Mouse (Mus musculus): ENCODE results near the gene Slc22a18. TPM values are rescaled to one million over a fixed set of nuclear protein-coding genes. Genes with fewer than 3 reads are reported as not detected.

Slc22a18 gene
- 0.52 and 0.85 TPM in 2 replicates for polyA plus RNA-seq (2016; fragmentation: Nextera tagmentation; extraction: Ambion mirVana)

GRCm38 (mm10) chr7:143473347-143474101 lies at the start of gene Slc22a18:
TSS of gene Slc22a18 (plus strand) at chr7:143473736.
- no peak within 1 kb of the TSS for H3K27ac ChIP-seq
- 45% methylated on average over 4 of the region's 4 CpGs for WGBS
- ATAC-seq (ENCODE audit: low FRiP score, low read depth): no peak

DNA sequence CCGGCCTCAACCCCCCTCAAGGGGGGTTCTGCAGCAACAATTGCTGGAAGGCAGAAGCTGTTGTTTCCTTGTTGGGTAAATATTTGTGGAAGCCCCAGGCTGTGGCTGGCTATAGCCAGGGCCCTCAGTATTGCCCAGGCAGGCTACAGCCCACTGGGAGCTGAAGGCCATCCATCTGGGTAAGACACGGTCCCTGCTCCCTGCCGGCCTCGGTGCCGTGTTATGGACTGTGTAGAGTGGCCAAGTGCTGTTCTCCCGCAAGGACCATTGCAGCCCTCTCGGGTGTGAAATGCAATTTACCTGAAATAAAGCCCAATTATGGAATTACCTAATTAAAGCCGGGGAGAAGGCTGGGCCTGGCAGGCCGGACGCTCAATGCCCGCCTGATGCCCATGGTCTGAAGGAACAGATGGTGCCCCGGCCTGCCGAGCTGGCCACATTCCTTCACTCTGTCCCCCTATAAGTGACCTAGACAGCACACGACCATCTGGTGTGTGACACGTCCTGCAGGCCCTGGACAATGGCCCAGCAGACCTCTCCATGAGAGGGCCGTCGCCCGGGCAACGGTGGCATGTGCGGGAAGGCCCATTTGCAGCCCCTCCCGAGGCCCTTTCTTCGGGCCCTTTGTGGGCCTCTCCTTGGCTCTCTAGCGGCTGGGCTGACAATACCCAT lies 45.3 kb upstream of the Slc22a18 start:
- no peak overlapping the region for H3K4me3 ChIP-seq
- WGBS: 10% methylated on average over 23 of the region's 23 CpGs
- H3K27ac ChIP-seq: no peak overlapping the region
- no peak overlapping the region for H3K9ac ChIP-seq
- no peaks in the 10 kb centered on the region for H3K36me3 ChIP-seq
- H3K4me1 ChIP-seq: peaks cover 30% of the 10 kb centered on the region
- no peaks in the 10 kb centered on the region for H3K9me3 ChIP-seq
- H3K27me3 ChIP-seq (replicated peaks): peaks cover 2% of the 10 kb centered on the region; the same call in 1 of the 2 replicates
- ATAC-seq (ENCODE audit: low FRiP score, low read depth): peak; percentile 88
- peak overlapping the region; percentile 24; the same call in 1 of the 2 replicates for H3K4me2 ChIP-seq (replicated peaks)

More at GRCm38 (mm10) chr7:143473347-143474101, at the start of gene Slc22a18:
- no peaks in the 10 kb centered on the region for H3K27me3 ChIP-seq (replicated peaks)
- H3K4me2 ChIP-seq (replicated peaks): no peak within 1 kb of the TSS
- H3K9ac ChIP-seq: no peak within 1 kb of the TSS
- H3K36me3 ChIP-seq: no peaks in the 10 kb centered on the region
- no peak within 1 kb of the TSS for H3K4me3 ChIP-seq
- H3K4me1 ChIP-seq: no peaks in the 10 kb centered on the region
- H3K9me3 ChIP-seq: no peaks in the 10 kb centered on the region

DNA sequence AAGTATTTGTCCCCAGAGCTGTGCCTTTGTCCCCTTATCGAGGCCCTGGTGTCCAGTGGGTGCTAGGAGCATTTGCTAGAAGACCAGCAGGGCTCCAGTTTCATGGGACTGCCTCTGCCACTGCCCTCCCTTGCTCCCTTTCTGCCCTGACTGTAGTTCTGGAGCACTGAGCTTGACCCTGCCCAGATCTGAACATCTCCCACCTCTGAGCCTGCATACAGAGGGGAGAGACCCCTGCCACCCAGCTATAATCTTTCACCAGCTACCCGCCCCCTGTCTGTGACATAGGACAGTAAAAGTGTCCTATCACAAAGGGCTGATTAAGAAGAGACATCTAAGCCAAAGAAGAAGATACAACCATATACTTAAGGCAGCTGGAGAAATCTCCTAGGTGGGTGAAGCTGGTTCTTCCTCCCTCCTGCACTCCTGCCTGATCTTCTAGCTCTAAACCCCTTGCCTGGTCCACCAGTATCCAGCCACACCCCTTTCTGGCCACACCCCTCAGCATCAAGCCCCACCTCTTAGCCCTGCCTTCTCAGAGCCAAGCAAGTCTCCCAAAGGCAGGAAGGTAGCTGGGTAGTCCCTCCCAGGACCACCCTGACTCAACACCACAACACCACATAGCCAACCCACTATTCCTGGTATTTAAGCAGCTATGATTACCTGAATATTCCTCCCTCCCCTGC lies 44.6 kb upstream of the Slc22a18 start:
- no peak overlapping the region for H3K4me3 ChIP-seq
- H3K36me3 ChIP-seq: no peaks in the 10 kb centered on the region
- 26% methylated on average over 2 of the region's 2 CpGs for WGBS
- H3K9me3 ChIP-seq: no peaks in the 10 kb centered on the region
- peak; percentile 31; the same call in 1 of the 2 replicates for ATAC-seq (ENCODE audit: low FRiP score, low read depth)
- H3K9ac ChIP-seq: no peak overlapping the region
- H3K27ac ChIP-seq: 0 out of 2 replicates have a peak overlapping the region, but pooled peaks have one; percentile 2
- peaks cover 2% of the 10 kb centered on the region; the same call in 1 of the 2 replicates for H3K27me3 ChIP-seq (replicated peaks)
- peaks cover 34% of the 10 kb centered on the region for H3K4me1 ChIP-seq
- peak overlapping the region; percentile 24; the same call in 1 of the 2 replicates for H3K4me2 ChIP-seq (replicated peaks)

- Histone ChIP-seq H3K27ac (no peak overlapping the region), H3K4me1 (peaks cover 33% of the 10 kb centered on the region), H3K4me3 (no peak overlapping the region), H3K36me3 (no peaks in the 10 kb centered on the region), H3K27me3 (replicated peaks) (no peaks in the 10 kb centered on the region), H3K4me2 (replicated peaks) (no peak overlapping the region), H3K9me3 (no peaks in the 10 kb centered on the region), H3K9ac (no peak overlapping the region)
- ATAC-seq (ENCODE audit: low FRiP score, low read depth): no peak
- WGBS: 86% methylated on average over 1 of the region's 1 CpGs
Measured at GRCm38 (mm10) chr7:143432631-143433030, 40.9 kb upstream of the Slc22a18 start.

DNA sequence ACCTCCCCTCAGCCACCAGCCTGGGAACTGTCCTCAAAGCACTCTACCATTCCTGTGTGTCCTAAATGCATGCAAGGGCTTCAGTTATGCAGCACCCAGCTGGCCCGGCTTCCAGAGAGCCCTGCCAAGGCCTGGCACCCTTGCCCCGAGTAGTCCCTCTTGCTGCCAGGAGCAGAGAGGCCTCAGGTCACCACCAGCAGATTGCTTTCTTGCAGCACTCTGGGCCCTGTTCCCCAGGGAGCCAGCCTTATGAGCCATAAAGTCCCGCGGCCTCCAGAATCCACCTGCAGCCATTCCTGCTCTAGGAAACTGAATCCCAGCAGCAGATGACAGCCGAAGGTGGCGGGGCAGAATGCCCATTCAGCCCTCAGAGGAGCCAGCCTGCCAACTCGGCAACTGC lies 40.2 kb upstream of the Slc22a18 start:
- Histone ChIP-seq H3K4me3 (no peak overlapping the region), H3K4me2 (replicated peaks) (no peak overlapping the region), H3K36me3 (no peaks in the 10 kb centered on the region), H3K9ac (no peak overlapping the region), H3K4me1 (peaks cover 30% of the 10 kb centered on the region), H3K9me3 (no peaks in the 10 kb centered on the region), H3K27me3 (replicated peaks) (no peaks in the 10 kb centered on the region), H3K27ac (no peak overlapping the region)
- no peak for ATAC-seq (ENCODE audit: low FRiP score, low read depth)
- 43% methylated on average over 7 of the region's 7 CpGs for WGBS

DNA sequence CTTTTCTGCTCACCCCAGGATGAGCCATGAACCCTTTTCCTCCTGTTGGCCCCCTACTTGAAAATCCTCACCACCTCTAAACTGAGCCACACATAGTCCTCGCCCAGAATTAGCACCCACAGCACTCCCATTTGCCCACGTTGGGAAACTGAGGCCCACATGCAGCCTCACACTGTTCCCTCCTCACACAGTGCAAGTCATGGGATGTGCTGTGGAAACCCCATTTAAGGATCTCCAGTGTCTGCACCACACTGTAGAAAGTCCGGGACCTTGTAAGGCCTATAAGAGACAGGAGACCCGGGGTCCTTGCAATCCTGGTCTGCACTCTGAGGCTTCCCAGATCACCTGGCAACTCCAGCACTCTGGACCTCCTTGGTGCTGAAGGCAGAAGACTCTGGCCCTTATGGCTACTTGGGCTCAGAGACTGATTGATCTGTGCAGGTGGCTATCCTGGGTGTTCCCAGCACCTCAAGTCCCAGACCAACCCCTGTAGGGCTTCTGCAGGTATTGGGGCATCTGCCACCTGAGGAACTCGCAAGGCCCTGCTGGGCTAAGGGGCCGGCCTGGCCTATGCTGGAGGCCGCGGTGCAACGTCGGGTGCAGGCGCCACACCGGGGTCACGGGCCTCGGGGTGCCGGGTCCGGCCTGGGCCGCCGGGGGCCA lies 36.2 kb upstream of the Slc22a18 start:
- ATAC-seq (ENCODE audit: low FRiP score, low read depth): peak; percentile 55
- H3K4me2 ChIP-seq (replicated peaks): peak overlapping the region; percentile 74
- H3K36me3 ChIP-seq: no peaks in the 10 kb centered on the region
- H3K27me3 ChIP-seq (replicated peaks): 0 out of 2 replicates have a peak, but pooled peaks cover 7% of the 10 kb centered on the region
- 14% methylated on average over 18 of the region's 18 CpGs for WGBS
- H3K4me3 ChIP-seq: peak overlapping the region; percentile 40
- H3K27ac ChIP-seq: peak overlapping the region; percentile 37; the same call in 1 of the 2 replicates
- peaks cover 29% of the 10 kb centered on the region for H3K4me1 ChIP-seq
- peak overlapping the region; percentile 71 for H3K9ac ChIP-seq
- no peaks in the 10 kb centered on the region for H3K9me3 ChIP-seq

DNA sequence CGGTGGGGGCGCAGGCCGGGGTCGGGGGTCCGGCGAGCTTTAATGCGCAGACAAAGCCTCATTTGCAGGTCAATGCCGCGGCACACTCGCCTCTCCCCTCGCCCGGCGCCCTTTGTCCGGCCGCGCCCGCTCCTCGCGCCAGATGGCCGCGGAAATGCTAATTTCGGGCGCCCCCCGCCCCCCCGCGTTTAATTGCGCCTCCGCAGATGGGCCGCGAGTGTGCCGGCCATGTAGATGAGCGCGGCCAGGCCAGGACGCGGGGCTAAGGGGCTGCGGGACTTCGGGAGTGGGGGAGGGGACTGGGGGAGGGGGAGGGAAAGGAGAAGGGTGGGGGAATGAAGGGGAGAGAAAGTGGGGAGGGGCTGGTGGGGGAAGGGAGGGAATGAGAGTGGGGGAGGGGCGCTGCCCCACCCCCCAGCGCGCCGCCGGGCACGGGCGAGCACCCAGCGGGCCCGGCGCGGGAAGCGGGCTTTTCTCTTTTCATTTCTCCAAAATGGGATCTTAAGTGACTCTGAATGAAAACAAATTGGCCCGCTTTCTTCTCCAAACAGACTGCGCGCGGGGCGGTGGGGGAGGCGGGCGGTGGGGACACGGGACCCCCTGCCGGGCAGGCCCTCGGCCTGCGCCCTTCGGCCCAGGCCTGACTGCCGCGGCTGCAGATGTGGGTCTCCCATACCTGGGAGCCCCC lies 35.5 kb upstream of the Slc22a18 start:
- WGBS: under 1% methylated on average over 60 of the region's 63 CpGs
- Histone ChIP-seq H3K9ac (peak overlapping the region; percentile 71), H3K4me1 (peaks cover 31% of the 10 kb centered on the region), H3K9me3 (no peaks in the 10 kb centered on the region), H3K4me3 (peak overlapping the region; percentile 40), H3K27me3 (replicated peaks) (0 out of 2 replicates have a peak, but pooled peaks cover 7% of the 10 kb centered on the region), H3K4me2 (replicated peaks) (peak overlapping the region; percentile 74), H3K36me3 (no peaks in the 10 kb centered on the region), H3K27ac (peak overlapping the region; percentile 37; the same call in 1 of the 2 replicates)
- ATAC-seq (ENCODE audit: low FRiP score, low read depth): peak; percentile 82

DNA sequence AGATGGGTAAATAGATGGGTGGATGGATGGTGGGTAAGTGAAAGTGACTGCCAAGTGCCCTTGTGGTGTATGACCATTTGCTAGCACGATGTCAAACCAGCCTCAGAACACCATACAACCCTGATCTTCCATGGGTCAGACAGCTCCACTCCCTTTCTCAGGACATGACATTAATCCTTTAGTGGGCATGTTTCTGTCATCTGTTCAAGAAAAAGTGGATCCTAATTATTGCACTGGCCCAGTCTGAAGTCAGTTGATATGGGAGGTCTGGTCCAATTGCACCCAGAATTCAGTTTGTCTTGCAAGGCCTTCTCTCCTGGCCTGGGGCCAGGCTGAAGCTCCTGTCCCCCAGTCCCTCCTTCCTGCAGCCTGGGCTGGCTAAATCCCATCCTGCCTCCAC lies 34.6 kb upstream of the Slc22a18 start:
- H3K4me3 ChIP-seq: no peak overlapping the region
- H3K4me1 ChIP-seq: peaks cover 35% of the 10 kb centered on the region
- H3K9ac ChIP-seq: no peak overlapping the region
- H3K27ac ChIP-seq: no peak overlapping the region
- no peaks in the 10 kb centered on the region for H3K36me3 ChIP-seq
- H3K9me3 ChIP-seq: no peaks in the 10 kb centered on the region
- H3K27me3 ChIP-seq (replicated peaks): 0 out of 2 replicates have a peak, but pooled peaks cover 7% of the 10 kb centered on the region
- 78% methylated on average over 1 of the region's 1 CpGs for WGBS
- H3K4me2 ChIP-seq (replicated peaks): peak overlapping the region; percentile 74; the same call in 1 of the 2 replicates
- ATAC-seq (ENCODE audit: low FRiP score, low read depth): no peak

GRCm38 (mm10) chr7:143444580-143444954 lies 29.0 kb upstream of the Slc22a18 start:
- peak overlapping the region; percentile 91; the same call in 1 of the 2 replicates for H3K27ac ChIP-seq
- no peak overlapping the region for H3K4me3 ChIP-seq
- H3K4me2 ChIP-seq (replicated peaks): peak overlapping the region; percentile 66
- peaks cover 15% of the 10 kb centered on the region; the same call in 1 of the 2 replicates for H3K27me3 ChIP-seq (replicated peaks)
- peaks cover 43% of the 10 kb centered on the region for H3K4me1 ChIP-seq
- no peaks in the 10 kb centered on the region for H3K9me3 ChIP-seq
- H3K9ac ChIP-seq: no peak overlapping the region; the same call in 1 of the 2 replicates
- 19% methylated on average over 8 of the region's 8 CpGs for WGBS
- H3K36me3 ChIP-seq: no peaks in the 10 kb centered on the region
- no peak for ATAC-seq (ENCODE audit: low FRiP score, low read depth)

DNA sequence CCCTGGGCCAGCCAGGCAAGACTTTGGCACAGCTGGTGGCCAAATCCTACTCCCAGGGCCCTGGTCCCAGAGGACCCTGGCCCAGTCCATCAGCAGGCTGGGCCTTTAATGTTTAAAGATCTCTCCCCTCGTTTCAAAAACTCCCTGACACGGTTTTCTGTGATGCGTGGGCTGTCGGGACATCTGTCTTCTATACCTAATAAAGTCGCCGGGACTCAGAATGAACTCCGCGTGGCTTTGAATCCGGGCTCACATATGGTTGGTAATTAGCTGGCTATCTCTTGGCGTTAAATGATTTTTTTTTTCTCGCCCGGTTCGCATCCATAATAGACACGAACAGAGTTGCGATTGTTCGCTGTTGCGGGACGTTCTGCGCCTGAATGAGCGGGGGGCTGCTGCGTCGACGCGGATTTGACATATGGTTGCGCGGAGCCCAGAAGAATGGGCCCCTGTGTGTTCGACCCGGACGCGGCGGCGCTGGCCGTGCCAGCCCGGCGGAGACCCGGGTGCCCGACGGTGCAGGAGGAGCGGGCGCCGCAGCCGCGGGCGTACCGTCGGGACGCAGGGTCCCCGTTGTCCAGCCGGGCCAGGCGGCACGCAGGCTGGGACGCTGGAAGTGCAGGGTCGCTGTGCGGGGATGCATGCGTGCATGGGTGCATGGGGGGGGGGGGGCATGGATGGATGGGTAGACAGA lies 28.4 kb upstream of the Slc22a18 start:
- Histone ChIP-seq H3K4me1 (peaks cover 43% of the 10 kb centered on the region), H3K36me3 (no peaks in the 10 kb centered on the region), H3K27ac (peak overlapping the region; percentile 91), H3K9ac (peak overlapping the region; percentile 60), H3K9me3 (no peaks in the 10 kb centered on the region), H3K4me2 (replicated peaks) (peak overlapping the region; percentile 66), H3K4me3 (peak overlapping the region; percentile 31), H3K27me3 (replicated peaks) (peaks cover 15% of the 10 kb centered on the region; the same call in 1 of the 2 replicates)
- ATAC-seq (ENCODE audit: low FRiP score, low read depth): peak; percentile 67
- under 1% methylated on average over 55 of the region's 55 CpGs for WGBS
